8 mouse cellular contexts compared by ENCODE assay signal in the genomic region with DNA sequence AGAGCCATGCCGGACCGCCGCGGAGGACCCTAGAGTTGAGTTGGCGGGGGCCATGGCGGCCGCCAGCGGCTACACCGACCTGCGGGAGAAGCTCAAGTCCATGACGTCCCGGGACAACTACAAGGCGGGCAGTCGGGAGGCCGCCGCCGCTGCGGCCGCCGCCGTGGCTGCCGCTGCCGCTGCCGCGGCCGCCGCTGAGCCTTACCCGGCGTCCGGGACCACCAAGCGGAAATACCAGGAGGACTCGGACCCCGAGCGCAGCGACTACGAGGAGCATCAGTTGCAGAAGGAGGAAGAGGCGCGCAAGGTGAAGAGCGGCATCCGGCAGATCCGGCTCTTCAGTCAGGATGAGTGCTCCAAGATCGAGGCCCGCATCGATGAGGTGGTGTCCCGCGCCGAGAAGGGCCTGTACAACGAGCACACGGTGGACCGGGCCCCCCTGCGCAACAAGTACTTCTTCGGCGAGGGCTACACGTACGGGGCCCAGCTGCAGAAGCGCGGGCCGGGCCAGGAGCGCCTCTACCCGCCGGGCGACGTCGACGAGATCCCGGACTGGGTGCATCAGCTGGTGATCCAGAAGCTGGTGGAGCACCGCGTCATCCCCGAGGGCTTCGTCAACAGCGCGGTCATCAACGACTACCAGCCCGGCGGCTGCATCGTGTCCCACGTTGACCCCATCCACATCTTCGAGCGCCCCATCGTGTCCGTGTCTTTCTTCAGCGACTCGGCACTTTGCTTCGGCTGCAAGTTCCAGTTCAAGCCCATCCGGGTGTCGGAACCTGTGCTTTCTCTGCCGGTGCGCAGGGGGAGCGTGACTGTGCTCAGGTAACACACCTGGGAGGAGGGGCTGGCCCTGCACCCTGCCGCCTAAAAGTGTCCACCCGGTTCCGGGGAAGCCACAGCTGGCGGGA. TPM values are rescaled to one million over a fixed set of nuclear protein-coding genes. Genes with fewer than 3 reads are reported as not detected.
DNase-seq lines count a peak whose midpoint lies in the region; ATAC-seq and TF ChIP-seq lines count a peak whose summit lies in the region.

No protein-coding gene starts in this region.

- H3K27ac ChIP-seq in embryonic facial prominence, embryonic 11.5 days (replicated peaks; ENCODE audit: low read depth, low read length), result peak overlapping the region; percentile 99
- peak overlapping the region; percentile 98 for H3K27ac ChIP-seq in heart, embryonic 15.5 days
- peak overlapping the region; percentile 99 for H3K27ac ChIP-seq in neural tube, embryonic 13.5 days (replicated peaks)
- H3K27ac ChIP-seq in thymus, adult 2 months (ENCODE audit: control insufficient read depth, insufficient read depth, low read length), result peak overlapping the region; percentile 14; the same call in 1 of the 2 replicates

- H3K4me1 ChIP-seq in embryonic facial prominence, embryonic 11.5 days (ENCODE audit: control insufficient read depth, insufficient read depth, low read length), result peaks cover 3% of the 10 kb centered on the region; the same call in 1 of the 2 replicates
- peaks cover 34% of the 10 kb centered on the region for H3K4me1 ChIP-seq in heart, embryonic 15.5 days (replicated peaks)
- H3K4me1 ChIP-seq in lung, adult 2 months (ENCODE audit: control insufficient read depth, insufficient read depth, low read length), result peaks cover 16% of the 10 kb centered on the region
- H3K4me1 ChIP-seq in neural tube, embryonic 13.5 days (replicated peaks), result peaks cover 63% of the 10 kb centered on the region
- peaks cover 16% of the 10 kb centered on the region for H3K4me1 ChIP-seq in thymus, adult 2 months (replicated peaks; ENCODE audit: control insufficient read depth, insufficient read depth, low read length)

- DNase-seq in CD4-positive, CD25-positive, alpha-beta regulatory T cell, adult 2 months (ENCODE audit: low read depth, low spot score), result peak; percentile 67
- peak; percentile 54 for DNase-seq in adrenal gland, postnatal 10 days
- peak; percentile 39 for DNase-seq in embryonic facial prominence, embryonic 11.5 days (ENCODE audit: low spot score)
- peak; percentile 51 for DNase-seq in kidney, postnatal 14 days
- DNase-seq in lung, adult 2 months, result peak; percentile 47
- peak; percentile 72 for DNase-seq in thymus, adult 2 months

- 0 out of 2 replicates have a peak, but pooled peaks have one; percentile 1 for ATAC-seq in embryonic facial prominence, embryonic 11.5 days (replicated peaks; ENCODE audit: insufficient number of reproducible peaks, low FRiP score, low TSS enrichment, low read depth)
- ATAC-seq in heart, embryonic 15.5 days (replicated peaks; ENCODE audit: insufficient number of reproducible peaks, insufficient read depth, low FRiP score, low read depth), result peak; percentile 24
- peak; percentile 15 for ATAC-seq in neural tube, embryonic 13.5 days (ENCODE audit: low read depth)

- peak overlapping the region; percentile 87 for H3K9ac ChIP-seq in embryonic facial prominence, embryonic 11.5 days (replicated peaks; ENCODE audit: low read length)
- H3K9ac ChIP-seq in heart, embryonic 15.5 days, result peak overlapping the region; percentile 91
- peak overlapping the region; percentile 95 for H3K9ac ChIP-seq in neural tube, embryonic 13.5 days

- H3K27me3 ChIP-seq in embryonic facial prominence, embryonic 11.5 days (ENCODE audit: control insufficient read depth, insufficient read depth, low read length), result no peaks in the 10 kb centered on the region
- H3K27me3 ChIP-seq in heart, embryonic 15.5 days, result no peaks in the 10 kb centered on the region
- no peaks in the 10 kb centered on the region for H3K27me3 ChIP-seq in neural tube, embryonic 13.5 days
- H3K27me3 ChIP-seq in thymus, adult 2 months (ENCODE audit: control insufficient read depth, insufficient read depth, low read length), result no peaks in the 10 kb centered on the region

- WGBS in embryonic facial prominence, embryonic 11.5 days, result under 1% methylated on average over 86 of the region's 93 CpGs
- WGBS in heart, embryonic 15.5 days, result under 1% methylated on average over 93 of the region's 93 CpGs
- under 1% methylated on average over 93 of the region's 93 CpGs for WGBS in lung, adult 2 months
- WGBS in neural tube, embryonic 13.5 days, result under 1% methylated on average over 90 of the region's 93 CpGs
- under 1% methylated on average over 93 of the region's 93 CpGs for WGBS in thymus, adult 2 months

- H3K9me3 ChIP-seq in embryonic facial prominence, embryonic 11.5 days (replicated peaks; ENCODE audit: control insufficient read depth, low read length), result no peaks in the 10 kb centered on the region
- H3K9me3 ChIP-seq in heart, embryonic 15.5 days (replicated peaks), result no peaks in the 10 kb centered on the region
- H3K9me3 ChIP-seq in neural tube, embryonic 13.5 days, result no peaks in the 10 kb centered on the region

- 0 out of 2 replicates have a peak, but pooled peaks have one; percentile 15 for TF ChIP-seq POLR2A in lung, adult 2 months (IDR thresholded peaks at IDR 0.05; ENCODE audit: borderline replicate concordance, extremely low read depth, low read depth, low read length)
- TF ChIP-seq POLR2A in thymus, adult 2 months (IDR thresholded peaks at IDR 0.05; ENCODE audit: control insufficient read depth, extremely low read depth, insufficient read depth, low read length, poor library complexity), result no peak

- no peaks in the 10 kb centered on the region for H3K36me3 ChIP-seq in embryonic facial prominence, embryonic 11.5 days (replicated peaks; ENCODE audit: control insufficient read depth, insufficient read depth, low read depth, low read length)
- peaks cover 8% of the 10 kb centered on the region; the same call in 1 of the 2 replicates for H3K36me3 ChIP-seq in heart, embryonic 15.5 days
- peaks cover 9% of the 10 kb centered on the region; the same call in 1 of the 2 replicates for H3K36me3 ChIP-seq in neural tube, embryonic 13.5 days
- H3K36me3 ChIP-seq in thymus, adult 2 months (ENCODE audit: control insufficient read depth, insufficient read depth, low read length), result no peaks in the 10 kb centered on the region

- no peak for TF ChIP-seq CTCF in lung, adult 2 months (IDR thresholded peaks at IDR 0.05; ENCODE audit: insufficient read depth, low read length)
- TF ChIP-seq CTCF in thymus, adult 2 months (IDR thresholded peaks at IDR 0.05; ENCODE audit: borderline replicate concordance, control insufficient read depth, extremely low read depth, insufficient read depth, low read length, poor library complexity), result no peak

- H3K4me3 ChIP-seq in embryonic facial prominence, embryonic 11.5 days (ENCODE audit: low read depth, low read length), result peak overlapping the region; percentile 98
- peak overlapping the region; percentile 79 for H3K4me3 ChIP-seq in heart, embryonic 15.5 days
- H3K4me3 ChIP-seq in lung, adult 2 months (replicated peaks; ENCODE audit: extremely low read depth, low read depth, low read length), result peak overlapping the region; percentile 90
- H3K4me3 ChIP-seq in neural tube, embryonic 13.5 days, result peak overlapping the region; percentile 92
- peak overlapping the region; percentile 93 for H3K4me3 ChIP-seq in thymus, adult 2 months (ENCODE audit: control insufficient read depth, insufficient read depth, low read length)

- H3K4me2 ChIP-seq in embryonic facial prominence, embryonic 11.5 days (ENCODE audit: low read depth, low read length), result peak overlapping the region; percentile 64
- peak overlapping the region; percentile 89 for H3K4me2 ChIP-seq in heart, embryonic 15.5 days
- H3K4me2 ChIP-seq in neural tube, embryonic 13.5 days, result peak overlapping the region; percentile 100

RNA-seq across cellular contexts. Expression of gene Alkbh5, which starts 2.4 kb away (rescaled TPM):
- 10 to 100 TPM; 68.6 to 72.6 TPM for total RNA-seq in adrenal gland, postnatal 10 days (2021)
- polyA plus RNA-seq in embryonic facial prominence, embryonic 11.5 days (2014; fragmentation: Nextera tagmentation; extraction: Ambion mirVana), result 31.4 and 31.5 TPM in 2 replicates
- polyA plus RNA-seq in heart, embryonic 15.5 days (2015; fragmentation: Nextera tagmentation; extraction: Ambion mirVana), result 36.8 and 39.1 TPM in 2 replicates
- polyA plus RNA-seq in lung, adult 2 months (2012; rRNA removed), result 28.0 and 28.3 TPM in 2 replicates
- 22.3 and 24.2 TPM in 2 replicates for polyA plus RNA-seq in neural tube, embryonic 13.5 days (2015; fragmentation: Nextera tagmentation; extraction: Ambion mirVana)
- 29.0 and 37.4 TPM in 2 replicates for polyA plus RNA-seq in thymus, adult 2 months (2012; rRNA removed)

Comparison
In these comparisons a context has a peak if more than half of its experiments do, and no peak if none do; other contexts are left out.
1. Peak in every context shown above with its lines: DNase-seq, ATAC-seq, H3K4me3 ChIP-seq and H3K27ac ChIP-seq.
2. H3K27ac ChIP-seq: peak in every context shown above with its lines; median percentile 99 in embryonic facial prominence, embryonic 11.5 days; 99 in neural tube, embryonic 13.5 days; 98 in heart, embryonic 15.5 days; 14 in thymus, adult 2 months.